Mouse (Mus musculus) mouse embryonic stem cell (cell line): ENCODE results near the gene Wasl.

Experiments
- in situ Hi-C, 2 experiments: fragments of 300-500 bp; cut with MboI; formaldehyde crosslinking; loops; 1 replicate in 1 of 2; 3 replicates in 1 of 2; pipeline ENCODE4 v1.14.3; 2019 to 2020; ENCODE audit warnings: low sequenced_read_pairs in 2 of 2, low pct_unique_long_range_greater_than_20kb in 1 of 2, mixed read lengths in 1 of 2; ENCODE audit not compliant: unreplicated experiment in 1 of 2

Wasl gene

DNA sequence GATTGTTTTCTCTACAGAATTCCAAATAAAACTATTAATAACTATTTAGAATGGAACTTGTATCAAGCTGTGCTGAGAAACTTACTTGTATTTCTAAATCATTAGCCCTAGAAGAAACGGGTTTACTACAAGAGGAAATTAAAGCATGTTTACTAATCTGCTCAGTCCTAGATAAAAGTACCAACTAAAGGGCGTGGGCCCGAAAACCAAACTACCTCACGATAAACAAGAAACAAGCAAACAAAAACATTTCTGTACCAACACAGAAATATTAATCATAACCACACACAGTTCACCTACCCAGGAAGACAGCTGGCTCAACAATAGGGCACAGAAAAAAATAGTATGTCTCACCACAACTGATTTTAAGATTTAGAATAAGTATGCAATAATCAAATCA is 16.4 kb downstream of the Wasl start:
- in situ Hi-C loops, result no loop called here

DNA sequence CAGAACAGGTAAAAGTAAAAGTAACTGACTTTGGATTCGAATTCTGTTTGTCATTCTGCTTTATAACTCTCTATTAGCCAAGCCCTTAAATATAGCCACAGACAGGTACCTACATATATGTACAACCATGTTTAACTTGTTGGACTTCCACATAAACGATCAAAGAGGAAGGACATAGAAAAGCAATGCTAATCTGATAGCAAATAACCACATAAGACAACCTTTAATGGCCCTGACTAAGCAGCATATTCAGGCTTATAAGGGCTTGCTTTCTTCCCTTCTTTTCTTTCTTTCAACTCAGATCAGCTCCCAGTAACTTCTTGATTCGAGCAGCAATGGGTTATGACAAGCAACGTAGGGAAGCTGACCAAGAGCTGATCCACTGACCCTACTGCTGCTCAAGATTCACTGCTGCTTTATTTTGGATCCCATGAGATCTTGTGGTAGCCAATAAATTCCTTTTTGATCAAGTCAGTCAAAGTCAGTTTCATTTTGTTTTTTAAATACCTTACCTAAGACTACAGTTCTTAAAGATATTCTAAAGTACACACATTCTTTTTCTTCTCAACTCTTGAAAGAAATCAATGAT is 17.6 kb downstream of the Wasl start:
- in situ Hi-C loops, result no loop called here

DNA sequence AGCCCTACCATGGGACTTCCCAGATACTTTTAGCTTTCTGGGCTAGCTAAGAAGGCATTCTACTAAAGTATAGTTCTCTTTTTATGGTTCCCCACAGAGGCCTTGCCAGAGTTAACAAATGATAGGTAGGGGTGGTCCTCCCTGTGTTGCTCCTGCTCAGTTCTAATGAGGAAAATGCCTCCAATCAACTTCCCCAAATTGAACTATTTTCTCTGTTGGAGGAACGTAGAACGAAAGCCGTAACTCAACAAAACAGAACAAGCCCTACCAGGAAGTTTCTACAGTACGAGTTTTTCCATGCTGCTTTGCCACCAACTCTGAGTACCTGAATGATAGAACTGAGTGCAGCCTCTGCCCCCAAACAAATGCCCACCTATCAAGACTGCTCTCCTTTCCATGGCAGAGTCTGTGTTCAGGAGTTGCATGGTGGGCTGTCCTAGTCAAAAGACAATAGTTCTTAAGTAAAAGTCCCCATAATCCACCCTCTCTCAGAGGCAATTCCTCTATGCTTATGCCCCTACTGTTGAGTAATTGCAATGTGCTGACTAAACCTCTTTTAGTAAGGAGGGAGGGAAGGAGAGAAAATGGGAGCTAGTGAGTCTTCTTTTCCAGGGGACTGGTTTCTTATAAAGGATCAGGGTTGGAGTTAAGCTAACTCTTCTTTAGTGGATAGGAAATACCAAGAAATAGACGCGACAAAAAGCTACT is 19.3 kb downstream of the Wasl start:
- in situ Hi-C loops, result no loop called here

DNA sequence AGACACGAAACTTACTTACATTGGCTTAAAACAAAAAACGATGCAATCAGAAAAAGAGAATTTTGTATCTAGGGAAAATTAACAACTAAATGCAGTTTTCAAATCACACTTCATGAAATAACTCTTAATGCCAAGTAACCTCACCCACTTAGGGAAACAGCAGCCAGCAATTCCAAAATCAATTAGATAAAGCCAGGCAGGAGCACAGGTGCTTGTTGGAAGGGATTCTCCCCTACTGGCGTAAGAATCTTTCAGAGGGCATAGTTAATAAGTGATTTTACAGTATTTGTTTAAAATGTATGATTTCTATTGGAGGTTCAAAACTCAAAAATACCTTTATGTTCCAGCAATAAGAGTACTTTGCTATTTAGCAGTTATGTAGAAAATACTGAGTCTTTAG is 21.8 kb downstream of the Wasl start:
- in situ Hi-C loops, result no loop called here

DNA sequence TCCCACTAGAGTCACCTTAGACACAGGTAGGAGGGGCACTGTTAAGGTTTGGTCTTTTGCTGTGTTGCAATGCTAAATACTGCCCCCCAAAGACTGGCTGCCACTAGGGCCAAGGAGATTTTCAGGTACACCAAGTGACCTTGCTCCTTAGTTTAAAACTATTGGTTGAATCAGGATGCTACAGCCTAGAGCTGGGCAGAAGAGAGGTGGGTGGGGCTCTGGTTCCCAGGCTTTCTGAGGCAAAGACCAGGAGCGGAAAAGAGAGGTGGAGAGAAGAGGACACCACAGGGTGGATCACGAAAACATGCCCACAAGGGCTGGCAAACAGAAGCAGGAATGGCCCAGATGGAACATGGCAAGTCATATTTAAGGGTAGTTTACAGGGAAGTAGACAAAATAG is 22.6 kb downstream of the Wasl start:
- in situ Hi-C loops, result no loop called here

DNA sequence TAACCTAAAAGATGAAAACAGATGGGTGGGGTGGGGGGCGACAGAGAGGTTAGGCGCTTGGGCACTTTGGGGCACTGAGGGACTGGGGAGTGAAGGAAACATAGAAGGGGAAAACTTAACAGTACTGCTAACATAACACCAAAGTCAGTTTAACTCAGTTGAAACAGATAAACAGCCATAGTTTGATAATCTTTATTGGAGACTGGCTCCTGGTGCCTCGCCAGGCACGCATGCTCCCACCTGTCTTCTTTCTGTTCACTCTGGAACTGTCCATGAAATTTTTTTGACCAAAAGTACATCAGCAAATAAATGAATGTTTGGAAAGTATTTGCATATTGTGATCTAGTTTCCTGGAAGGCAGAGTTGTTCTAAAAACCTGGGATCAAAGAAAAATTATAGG is 23.5 kb downstream of the Wasl start:
- in situ Hi-C loops, result no loop called here

DNA sequence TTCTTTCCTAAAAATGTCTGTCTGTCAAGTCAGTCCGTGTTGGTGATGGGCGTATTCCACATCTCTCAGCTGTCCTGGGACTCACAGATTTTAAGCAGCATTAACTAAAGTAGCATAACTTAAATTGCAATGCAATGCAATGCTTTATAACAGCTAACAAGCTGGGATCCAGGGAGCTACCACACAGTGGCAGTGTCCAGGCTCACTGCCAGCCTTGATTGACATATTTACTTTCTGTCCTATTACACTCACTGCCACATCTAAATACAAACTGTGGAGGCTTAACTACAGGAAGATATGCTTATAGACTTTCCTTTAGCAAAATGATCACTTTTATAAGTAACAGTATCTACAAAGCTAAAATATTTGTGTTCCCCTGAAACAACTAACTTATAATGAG is 29.0 kb downstream of the Wasl start:
- in situ Hi-C loops, result no loop called here

DNA sequence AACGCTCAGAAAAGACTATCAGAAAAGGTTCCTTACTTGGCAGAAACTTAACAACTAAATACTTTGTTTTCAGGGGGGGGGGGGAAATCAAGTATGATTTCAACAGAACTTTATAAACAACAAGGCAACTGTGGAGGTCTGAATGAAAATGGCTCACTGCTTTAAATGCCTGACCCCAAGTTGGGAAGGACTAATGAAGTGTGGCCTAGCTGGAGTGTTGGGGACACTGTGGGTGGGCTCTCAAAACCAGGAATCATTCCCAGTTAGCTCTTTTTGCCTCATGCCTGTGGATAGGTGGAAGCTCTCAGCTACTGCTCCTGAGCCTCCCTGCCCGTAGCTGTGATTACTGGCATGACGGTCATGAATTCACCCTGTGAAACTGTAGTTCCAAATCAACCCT is 30.7 kb downstream of the Wasl start:
- in situ Hi-C loops, result no loop called here

DNA sequence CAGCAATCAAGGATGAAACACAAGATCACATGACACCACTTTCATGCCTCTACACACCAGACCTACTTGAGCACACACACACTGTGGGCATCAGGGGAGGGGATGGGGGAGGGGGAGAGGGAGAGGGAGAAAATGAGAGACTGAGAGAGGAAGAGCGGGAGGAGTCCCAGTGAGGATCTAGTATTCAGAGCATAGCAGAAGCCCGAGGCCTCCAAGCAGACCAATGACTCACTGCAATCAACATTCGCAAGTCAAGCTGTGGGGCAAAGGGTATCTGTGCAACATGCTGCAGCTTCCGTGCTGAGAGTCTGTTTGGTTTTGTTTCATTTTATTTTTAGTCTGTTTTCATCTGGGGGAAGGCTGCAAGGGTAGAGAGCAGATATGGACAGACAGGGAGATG is 32.7 kb downstream of the Wasl start:
- in situ Hi-C loops, result no loop called here

DNA sequence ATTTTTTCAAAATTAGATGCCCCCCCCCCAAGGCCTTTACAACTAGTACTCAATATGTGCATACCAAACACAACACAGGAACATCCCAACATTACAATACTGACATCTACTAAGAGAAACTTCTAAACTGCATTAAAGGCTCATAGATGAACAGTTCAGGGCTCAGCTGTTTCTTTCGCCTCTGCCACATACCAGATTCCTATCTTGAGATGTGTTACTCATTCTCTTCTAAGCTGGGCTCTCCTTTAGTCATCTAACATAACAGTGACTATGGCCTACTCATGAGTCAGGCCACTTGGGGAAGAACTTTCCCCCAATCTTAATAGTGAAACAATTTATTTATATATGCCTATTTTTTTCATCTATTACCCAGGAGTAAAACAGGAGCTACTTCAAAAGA is 36.3 kb downstream of the Wasl start:
- in situ Hi-C loops, result no loop called here

DNA sequence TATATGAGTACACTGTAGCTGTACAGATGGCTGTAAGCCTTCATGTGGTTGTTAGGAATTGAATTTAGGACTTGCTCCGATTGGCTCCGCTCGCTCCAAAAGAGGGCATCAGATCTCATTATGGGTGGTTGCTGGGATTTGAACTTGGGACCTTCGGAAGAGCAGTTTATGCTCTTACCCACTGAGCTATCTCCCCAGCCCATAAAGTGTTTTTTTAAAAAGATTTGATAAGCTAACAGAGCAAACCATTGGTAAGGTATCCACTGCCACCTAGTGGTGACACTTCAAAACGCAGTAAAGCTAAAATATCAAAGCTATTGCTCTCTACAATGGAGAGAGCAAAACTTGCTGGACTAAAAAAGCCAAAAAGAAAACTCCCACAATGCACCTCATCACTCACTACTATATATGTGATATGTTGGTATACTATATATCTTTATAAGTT is 37.2 kb downstream of the Wasl start:
- in situ Hi-C loops, result no loop called here

DNA sequence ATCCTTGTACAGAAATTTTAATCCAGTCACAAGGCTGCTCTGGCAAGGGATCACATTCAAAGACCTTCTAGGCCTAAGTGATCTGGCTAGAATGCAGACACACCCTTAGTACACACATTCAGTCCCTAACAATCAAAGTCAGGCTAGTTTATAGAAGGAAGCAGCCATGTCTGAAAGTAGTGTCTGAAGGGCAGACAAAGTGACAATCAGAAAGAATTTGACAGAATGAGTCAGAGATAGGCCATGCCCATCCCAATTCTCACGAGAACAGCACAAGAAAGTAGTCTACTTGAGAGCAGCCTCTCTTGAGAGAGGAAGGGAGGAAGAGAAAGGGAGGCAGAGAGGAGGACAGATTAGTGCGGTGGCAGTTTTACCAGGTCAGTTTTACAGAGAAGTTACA is 42.7 kb downstream of the Wasl start:
- in situ Hi-C loops, result no loop called here

DNA sequence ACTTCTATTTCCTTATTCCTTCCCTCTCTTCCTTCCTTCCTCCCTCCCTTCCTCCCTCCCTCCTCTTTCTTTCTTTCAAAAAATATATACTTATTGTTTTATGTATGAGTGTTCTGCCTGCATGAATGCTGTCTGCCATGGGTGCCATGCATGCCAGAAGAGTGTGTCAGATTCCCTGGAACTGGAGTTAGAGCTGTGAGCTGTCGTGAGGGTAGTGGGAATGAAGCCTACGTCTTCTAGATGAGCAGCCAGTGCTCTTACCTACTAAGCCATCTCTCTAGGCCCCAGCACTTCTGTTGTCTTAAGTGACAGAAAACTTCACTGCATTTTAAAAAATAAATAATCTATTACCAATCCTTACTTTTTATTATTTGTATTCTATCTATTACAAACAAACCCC is 43.9 kb downstream of the Wasl start:
- in situ Hi-C loops, result no loop called here

DNA sequence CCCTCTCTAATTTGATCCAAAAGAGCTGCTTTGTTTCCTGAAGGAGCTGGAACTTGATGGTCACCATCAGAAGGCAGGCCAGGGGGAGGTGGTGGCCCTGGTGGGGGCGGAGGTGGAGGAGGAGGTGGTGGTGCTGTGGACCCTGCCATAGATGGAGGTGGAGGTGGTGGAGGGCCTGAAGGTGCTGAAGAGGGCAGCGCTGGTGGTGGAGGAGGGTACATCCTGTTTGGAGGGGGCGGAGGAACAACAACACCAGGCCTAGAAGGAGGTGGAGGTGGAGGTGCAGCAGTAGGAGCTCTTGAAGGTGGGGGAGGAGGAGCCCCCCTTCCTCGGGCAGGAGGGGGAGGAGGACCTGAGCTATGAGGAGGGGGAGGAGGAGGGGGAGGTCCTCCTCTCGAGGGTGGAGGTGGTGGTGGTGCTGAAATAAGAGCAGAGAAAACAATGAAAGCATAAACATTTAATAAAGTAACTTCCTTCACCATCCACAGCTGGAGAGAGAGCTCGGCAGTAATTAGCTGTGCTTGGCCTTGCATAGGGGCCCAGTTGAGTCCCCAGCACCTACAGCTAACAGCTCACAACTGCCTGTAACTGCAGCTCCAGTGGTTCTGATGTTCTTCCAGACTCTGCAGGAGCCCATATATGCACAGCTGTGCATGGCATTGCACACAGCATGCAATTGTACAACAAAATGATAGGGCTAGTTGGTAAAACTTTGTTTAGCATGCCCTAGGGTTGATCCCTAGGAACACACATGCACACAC is 45.3 kb downstream of the Wasl start:
- in situ Hi-C loops, result no loop called here

DNA sequence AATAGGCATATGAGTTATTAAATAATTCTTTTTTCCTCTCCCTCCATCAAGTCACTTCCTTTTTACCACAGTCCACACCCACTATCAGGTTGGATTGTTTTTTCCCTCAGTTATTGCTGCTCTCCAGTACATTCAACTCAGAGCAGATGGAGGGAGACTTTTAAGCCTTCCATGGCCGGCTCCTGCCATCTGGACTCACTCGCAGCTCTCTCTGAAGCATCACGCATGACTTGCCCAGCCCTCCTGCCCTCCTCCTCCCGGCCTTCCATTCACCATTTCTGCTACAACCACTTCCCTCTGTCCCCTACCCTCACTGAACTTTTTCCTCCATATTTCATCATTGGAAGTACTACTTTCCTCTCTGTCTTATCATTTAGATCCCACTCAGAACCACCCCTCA is 48.1 kb downstream of the Wasl start:
- in situ Hi-C loops, result no loop called here

DNA sequence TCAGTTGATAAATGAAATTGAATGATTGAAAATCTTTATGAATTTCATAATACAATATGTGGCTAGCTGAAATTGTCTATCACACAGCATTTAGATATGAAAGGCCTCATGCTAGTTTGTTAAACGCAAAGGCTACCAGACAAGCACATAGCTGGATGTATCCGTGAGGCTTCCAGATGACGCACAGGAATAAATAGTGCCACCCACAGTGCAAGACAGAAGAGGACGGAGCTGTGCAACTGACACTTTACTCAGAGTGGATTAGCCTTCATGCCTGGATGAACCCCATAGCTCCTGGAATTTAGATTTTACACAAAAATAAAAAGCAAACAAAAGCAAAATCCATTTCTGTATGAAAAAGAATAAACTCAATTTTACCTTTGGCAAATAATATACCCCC is 50.9 kb downstream of the Wasl start:
- in situ Hi-C loops, result no loop called here

DNA sequence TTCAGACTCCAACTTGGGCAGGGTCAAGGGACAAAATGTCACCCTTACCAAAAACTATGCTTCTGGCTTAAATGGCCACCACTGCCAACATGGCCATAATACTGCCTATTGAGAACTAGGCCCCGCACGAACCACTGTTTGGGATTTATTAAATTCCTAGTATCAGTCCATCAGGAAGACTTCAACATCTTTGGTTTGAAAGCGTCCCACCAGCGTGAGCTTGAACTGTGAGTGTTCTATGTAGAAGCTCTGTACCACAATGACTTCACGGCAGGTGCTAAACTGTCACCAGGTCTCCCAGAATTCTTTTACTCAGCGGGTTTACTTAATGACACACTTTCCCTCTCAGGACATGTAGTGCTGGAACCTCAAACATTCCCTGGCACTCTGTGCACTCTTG is 51.5 kb downstream of the Wasl start:
- in situ Hi-C loops, result no loop called here

DNA sequence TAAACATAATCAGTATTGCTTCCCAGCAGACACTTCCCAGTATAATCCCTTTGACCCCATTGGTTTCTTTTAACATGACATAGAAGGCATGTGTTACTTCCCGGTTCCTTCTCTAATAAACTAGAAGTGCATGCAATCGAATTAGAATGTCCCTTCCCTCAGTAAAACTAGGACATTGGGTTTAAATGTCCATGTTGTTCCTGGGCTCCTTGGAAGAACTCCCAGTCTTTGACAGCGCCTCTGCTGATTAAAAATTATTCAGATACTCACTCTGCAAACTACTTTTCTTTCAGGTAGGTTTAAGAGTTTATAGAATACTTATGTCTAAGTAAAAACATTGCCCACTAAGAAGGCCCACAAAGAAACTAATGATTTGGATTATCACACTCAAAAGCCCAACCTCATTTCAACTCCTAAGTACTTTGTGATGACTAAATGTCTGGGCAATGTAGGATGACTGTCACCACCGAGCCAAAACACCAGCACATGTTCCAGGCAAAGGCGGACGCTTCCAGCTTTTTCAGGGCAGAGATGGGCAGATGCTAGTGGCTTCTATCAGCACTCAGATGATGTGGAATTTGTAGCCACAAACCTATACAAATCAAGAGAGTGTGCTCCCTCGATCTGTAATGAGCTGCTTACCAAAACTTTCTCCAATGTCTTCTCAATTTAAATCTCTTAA is 52.6 kb downstream of the Wasl start:
- in situ Hi-C loops, result no loop called here

DNA sequence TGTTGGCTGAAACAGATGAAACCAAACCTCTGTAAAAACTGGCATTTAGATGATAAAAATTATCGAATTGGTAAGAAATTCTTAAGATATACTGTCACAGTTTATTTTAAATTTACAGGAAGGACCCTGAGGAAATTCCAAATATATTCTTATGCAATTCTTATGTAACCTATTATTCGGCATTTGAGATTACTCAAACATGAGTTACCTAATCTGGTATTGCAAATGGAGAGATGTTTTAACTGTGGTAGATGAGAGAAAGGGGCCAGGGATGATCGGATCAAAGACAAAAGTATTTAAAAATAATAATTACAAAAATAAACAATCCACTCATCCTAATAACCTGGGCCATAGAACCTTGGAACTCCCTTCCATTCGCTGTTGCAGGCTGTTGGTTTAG is 54.5 kb downstream of the Wasl start:
- in situ Hi-C loops, result no loop called here
